Mouse (Mus musculus) stomach, embryonic 16.5 days (tissue): ENCODE results near the gene Smarcb1. TPM values are rescaled to one million over a fixed set of nuclear protein-coding genes. Genes with fewer than 3 reads are reported as not detected.
A peak's percentile ranks its signal among the peaks of the same experiment; 100 is the strongest.

Experiments
- ATAC-seq: fragments of 200-750 bp; cut with Nextera tagmentation; 2 replicates; pipeline ENCODE4 v1.8.0; 2017; ENCODE audit warnings: moderate number of reproducible peaks, moderate TSS enrichment; ENCODE audit not compliant: insufficient read depth, low FRiP score
- H3K27ac ChIP-seq: fragments of 300-500 bp; sonication (generic); 2 replicates; pipeline ENCODE4 v1.5.1; 2014; ENCODE audit warnings: low read length
- H3K27me3 ChIP-seq: fragments of 300-500 bp; sonication (generic); 2 replicates; pipeline ENCODE4 v1.6.1; 2014; ENCODE audit warnings: low read length, control low read depth, mixed read lengths; ENCODE audit not compliant: control insufficient read depth, insufficient read depth
- H3K36me3 ChIP-seq: fragments of 300-500 bp; sonication (generic); 2 replicates; pipeline ENCODE4 v1.6.1; 2014; ENCODE audit warnings: low read length; ENCODE audit not compliant: control insufficient read depth, insufficient read depth
- H3K4me1 ChIP-seq: fragments of 300-500 bp; sonication (generic); 2 replicates; pipeline ENCODE4 v1.6.1; 2014; ENCODE audit warnings: low read length, control low read depth, mixed read lengths; ENCODE audit not compliant: control insufficient read depth, insufficient read depth
- H3K4me2 ChIP-seq: fragments of 300-500 bp; sonication (generic); 2 replicates; pipeline ENCODE4 v1.6.1; 2014; ENCODE audit warnings: low read depth, low read length, mixed read lengths
- H3K4me3 ChIP-seq: fragments of 300-500 bp; sonication (generic); replicated peaks from 2 replicates; pipeline ENCODE4 v1.5.1; 2014; ENCODE audit warnings: mild to moderate bottlenecking, low read length
- H3K9ac ChIP-seq: fragments of 300-500 bp; sonication (generic); 2 replicates; pipeline ENCODE4 v1.6.1; 2014; ENCODE audit warnings: low read length
- H3K9me3 ChIP-seq: fragments of 300-500 bp; sonication (generic); replicated peaks from 2 replicates; pipeline ENCODE4 v1.6.1; 2016; ENCODE audit warnings: low read length, control low read depth; ENCODE audit not compliant: control insufficient read depth
- WGBS: fragments of 180-500 bp; shearing (Covaris S2); extraction: QIAGEN DNeasy Blood & Tissue Kit; methylation state at CpG from one replicate; pipeline ENCODE4 v1.1.7; 2014; 5-methylcytosine and 5-hydroxymethylcytosine counted together
- polyA plus RNA-seq: library from polyadenylated mRNA; unstranded; fragments of >200 nt; fragmentation: Nextera tagmentation; extraction: Ambion mirVana; gene quantifications from 2 replicates; pipeline ENCODE4 v1.2.1, GENCODE M21; 2015

Smarcb1 gene
- polyA plus RNA-seq, 1 experiment from 2014 or later = 159 TPM

- 0 out of 2 replicates have a peak, but pooled peaks have one; percentile 27 for ATAC-seq
Observed at GRCm38 (mm10) chr10:75921726-75922560, 526 bp upstream of the Smarcb1 start.

GRCm38 (mm10) chr10:75919026-75919425 lies 2.4 kb downstream of the Smarcb1 start:
- Histone ChIP-seq H3K9me3 (no peaks in the 10 kb centered on the region), H3K4me3 (no peak overlapping the region), H3K4me1 (peaks cover 20% of the 10 kb centered on the region), H3K36me3 (peaks cover 4% of the 10 kb centered on the region; the same call in 1 of the 2 replicates), H3K4me2 (no peak overlapping the region), H3K27ac (no peak overlapping the region), H3K27me3 (no peaks in the 10 kb centered on the region), H3K9ac (no peak overlapping the region)
- 73% methylated on average over 5 of the region's 5 CpGs for WGBS
- ATAC-seq = no peak

More at GRCm38 (mm10) chr10:75921726-75922560, 526 bp upstream of the Smarcb1 start:
- H3K4me3 ChIP-seq = peak overlapping the region; percentile 96
- H3K4me2 ChIP-seq = peak overlapping the region; percentile 94
- 4% methylated on average over 22 of the region's 22 CpGs for WGBS
- peaks cover 20% of the 10 kb centered on the region for H3K4me1 ChIP-seq
- no peaks in the 10 kb centered on the region for H3K9me3 ChIP-seq
- H3K9ac ChIP-seq = peak overlapping the region; percentile 97
- 0 out of 2 replicates have a peak, but pooled peaks cover 4% of the 10 kb centered on the region for H3K36me3 ChIP-seq
- peak overlapping the region; percentile 93 for H3K27ac ChIP-seq
- H3K27me3 ChIP-seq = no peaks in the 10 kb centered on the region

GRCm38 (mm10) chr10:75916840-75917239 lies 4.6 kb downstream of the Smarcb1 start:
- Histone ChIP-seq H3K27ac (no peak overlapping the region), H3K4me2 (no peak overlapping the region), H3K27me3 (no peaks in the 10 kb centered on the region), H3K9ac (no peak overlapping the region), H3K9me3 (no peaks in the 10 kb centered on the region), H3K36me3 (peaks cover 7% of the 10 kb centered on the region; the same call in 1 of the 2 replicates), H3K4me1 (peaks cover 10% of the 10 kb centered on the region), H3K4me3 (no peak overlapping the region)
- ATAC-seq = no peak
- 87% methylated on average over 8 of the region's 8 CpGs for WGBS

GRCm38 (mm10) chr10:75915557-75915956 lies 5.9 kb downstream of the Smarcb1 start:
- 73% methylated on average over 7 of the region's 7 CpGs for WGBS
- Histone ChIP-seq H3K27ac (no peak overlapping the region), H3K27me3 (no peaks in the 10 kb centered on the region), H3K4me3 (no peak overlapping the region), H3K4me2 (no peak overlapping the region), H3K9ac (no peak overlapping the region), H3K9me3 (no peaks in the 10 kb centered on the region), H3K36me3 (peaks cover 13% of the 10 kb centered on the region), H3K4me1 (peaks cover 8% of the 10 kb centered on the region)
- ATAC-seq = no peak

- Histone ChIP-seq H3K9me3 (no peaks in the 10 kb centered on the region), H3K4me2 (no peak overlapping the region), H3K4me3 (no peak overlapping the region), H3K36me3 (peaks cover 21% of the 10 kb centered on the region), H3K27ac (no peak overlapping the region), H3K27me3 (no peaks in the 10 kb centered on the region), H3K4me1 (no peaks in the 10 kb centered on the region), H3K9ac (no peak overlapping the region)
- no peak for ATAC-seq
- 61% methylated on average over 6 of the region's 6 CpGs for WGBS
Observed at GRCm38 (mm10) chr10:75913013-75913589, 8.3 kb downstream of the Smarcb1 start.

GRCm38 (mm10) chr10:75910698-75911097 lies 10.7 kb downstream of the Smarcb1 start:
- no peak for ATAC-seq
- WGBS = 84% methylated on average over 2 of the region's 2 CpGs
- Histone ChIP-seq H3K27ac (no peak overlapping the region), H3K4me3 (no peak overlapping the region), H3K4me1 (no peaks in the 10 kb centered on the region), H3K9me3 (no peaks in the 10 kb centered on the region), H3K27me3 (no peaks in the 10 kb centered on the region), H3K36me3 (peaks cover 18% of the 10 kb centered on the region), H3K4me2 (no peak overlapping the region), H3K9ac (no peak overlapping the region)

- Histone ChIP-seq H3K27me3 (no peaks in the 10 kb centered on the region), H3K4me1 (no peaks in the 10 kb centered on the region), H3K27ac (no peak overlapping the region), H3K36me3 (peaks cover 36% of the 10 kb centered on the region), H3K4me2 (no peak overlapping the region), H3K4me3 (no peak overlapping the region), H3K9me3 (no peaks in the 10 kb centered on the region), H3K9ac (no peak overlapping the region)
- WGBS = 87% methylated on average over 4 of the region's 4 CpGs
- ATAC-seq = no peak
Observed at GRCm38 (mm10) chr10:75906882-75907281, 14.5 kb downstream of the Smarcb1 start.

GRCm38 (mm10) chr10:75904391-75904790 lies 17.0 kb downstream of the Smarcb1 start:
- no peak overlapping the region for H3K4me2 ChIP-seq
- H3K9ac ChIP-seq = no peak overlapping the region
- H3K9me3 ChIP-seq = no peaks in the 10 kb centered on the region
- no peaks in the 10 kb centered on the region for H3K4me1 ChIP-seq
- H3K36me3 ChIP-seq = peaks cover 28% of the 10 kb centered on the region; the same call in 1 of the 2 replicates
- no peaks in the 10 kb centered on the region for H3K27me3 ChIP-seq
- no peak for ATAC-seq
- 85% methylated on average over 5 of the region's 5 CpGs for WGBS
- no peak overlapping the region for H3K4me3 ChIP-seq
- no peak overlapping the region for H3K27ac ChIP-seq

- WGBS = 45% methylated on average over 3 of the region's 3 CpGs
- Histone ChIP-seq H3K4me2 (no peak overlapping the region), H3K36me3 (peaks cover 25% of the 10 kb centered on the region), H3K9me3 (no peaks in the 10 kb centered on the region), H3K27ac (peak overlapping the region; percentile 26; the same call in 1 of the 2 replicates), H3K4me1 (peaks cover 9% of the 10 kb centered on the region), H3K27me3 (no peaks in the 10 kb centered on the region), H3K9ac (no peak overlapping the region), H3K4me3 (no peak overlapping the region)
- ATAC-seq = no peak; the same call in 1 of the 2 replicates
Observed at GRCm38 (mm10) chr10:75898846-75899245, 22.6 kb downstream of the Smarcb1 start.
